Mouse (Mus musculus): ENCODE results near the gene Ly6g6d.

- no peak for TF ChIP-seq CTCF (IDR thresholded peaks at IDR 0.05)
- 0 out of 2 replicates have a peak, but pooled peaks have one; percentile 12 for TF ChIP-seq EP300 (IDR thresholded peaks at IDR 0.05; ENCODE audit: insufficient read depth, low read depth, low read length)
These were observed 29.5 kb downstream of the Ly6g6d start for GRCm38 (mm10) chr17:35048149-35048931.

Measured in heart, adult 2 months (tissue).